Mouse (Mus musculus) B cell, adult 2 months (primary cell): ENCODE measurements around the gene Slc25a43.
A peak's percentile ranks its signal among the peaks of the same experiment; 100 is the strongest.

Experiments used
- DNase-seq, 2 experiments: peaks; one replicate each; pipeline ENCODE4 v3.0.0; 2022

Slc25a43 gene

GRCm38 (mm10) chrX:36743503-36744101 is at the start of gene Slc25a43:
Slc25a43 (plus strand) TSS chrX:36743659.
- DNase-seq = peak; percentile 14 to 25

GRCm38 (mm10) chrX:36740124-36740951 is 3.1 kb upstream of the Slc25a43 start:
- DNase-seq = peak; percentile 15

- DNase-seq = no peak
Measured at GRCm38 (mm10) chrX:36741278-36741677, 2.2 kb upstream of the Slc25a43 start.

- DNase-seq = no peak
Measured at GRCm38 (mm10) chrX:36742744-36743143, 715 bp upstream of the Slc25a43 start.

GRCm38 (mm10) chrX:36744735-36745134 is 1.3 kb downstream of the Slc25a43 start:
- peak; percentile 60 to 68 for DNase-seq

GRCm38 (mm10) chrX:36745333-36745732 is 1.9 kb downstream of the Slc25a43 start:
- DNase-seq = no peak

- DNase-seq = no peak
Measured at GRCm38 (mm10) chrX:36746789-36747188, 3.3 kb downstream of the Slc25a43 start.

- DNase-seq = no peak
Measured at GRCm38 (mm10) chrX:36748573-36748972, 5.1 kb downstream of the Slc25a43 start.

- DNase-seq = no peak
Measured at GRCm38 (mm10) chrX:36749281-36749785, 5.9 kb downstream of the Slc25a43 start.

GRCm38 (mm10) chrX:36750591-36750990 is 7.1 kb downstream of the Slc25a43 start:
- no peak for DNase-seq

GRCm38 (mm10) chrX:36752586-36752985 is 9.1 kb downstream of the Slc25a43 start:
- DNase-seq = no peak

GRCm38 (mm10) chrX:36757796-36758472 is 14.5 kb downstream of the Slc25a43 start:
- no peak for DNase-seq

- no peak for DNase-seq
Measured at GRCm38 (mm10) chrX:36758566-36758965, 15.1 kb downstream of the Slc25a43 start.

- DNase-seq = peak; percentile 66 to 67
Measured at GRCm38 (mm10) chrX:36760946-36761635, 17.6 kb downstream of the Slc25a43 start.

GRCm38 (mm10) chrX:36762289-36762688 is 18.8 kb downstream of the Slc25a43 start:
- DNase-seq = no peak

- no peak for DNase-seq
Measured at GRCm38 (mm10) chrX:36762894-36763293, 19.4 kb downstream of the Slc25a43 start.

- no peak for DNase-seq
Measured at GRCm38 (mm10) chrX:36763298-36763933, 20.0 kb downstream of the Slc25a43 start.

GRCm38 (mm10) chrX:36763934-36764317 is 20.5 kb downstream of the Slc25a43 start:
- DNase-seq = no peak

GRCm38 (mm10) chrX:36767386-36767785 is 23.9 kb downstream of the Slc25a43 start:
- DNase-seq = no peak

- DNase-seq = no peak
Measured at GRCm38 (mm10) chrX:36772591-36772990, 29.1 kb downstream of the Slc25a43 start.

- no peak for DNase-seq
Measured at GRCm38 (mm10) chrX:36775520-36775919, 32.1 kb downstream of the Slc25a43 start.

- no peak for DNase-seq
Measured at GRCm38 (mm10) chrX:36777694-36778093, 34.2 kb downstream of the Slc25a43 start.
